Mouse (Mus musculus): Measurements from ENCODE around the gene Nxf1.
"Not testable (repeated sequence)": the region's sequence is repeated elsewhere in the genome, so short reads cannot be mapped to it uniquely, and the experiment has no call there.

Nxf1 gene

GRCm38 (mm10) chr19:8756635-8757387, at the start of gene Nxf1:
Gene Nxf1, plus strand, starts transcription at chr19:8757073.
- peak; percentile 94 for DNase-seq (ENCODE audit: low spot score)

DNA sequence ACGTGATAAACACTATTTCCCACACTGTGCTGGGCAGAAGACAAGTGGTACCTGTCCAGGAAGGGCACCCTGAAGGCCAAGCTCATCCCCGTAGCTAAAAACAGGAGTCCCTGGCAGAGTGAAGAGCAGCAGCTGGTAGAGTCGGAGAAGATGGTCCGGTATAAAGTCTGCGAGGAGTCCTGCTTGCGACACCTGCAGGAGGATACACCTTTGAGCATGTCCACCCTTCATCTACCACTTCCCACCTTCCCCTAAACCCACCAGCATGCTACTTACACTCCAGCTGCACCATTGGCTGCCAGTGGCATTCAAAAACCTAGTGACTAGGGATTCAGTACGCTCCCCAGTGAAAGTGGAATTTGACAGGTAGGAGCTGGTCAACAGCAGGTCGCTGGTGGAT, 47.9 kb upstream of the Nxf1 start:
- DNase-seq (ENCODE audit: low spot score), result no peak

DNA sequence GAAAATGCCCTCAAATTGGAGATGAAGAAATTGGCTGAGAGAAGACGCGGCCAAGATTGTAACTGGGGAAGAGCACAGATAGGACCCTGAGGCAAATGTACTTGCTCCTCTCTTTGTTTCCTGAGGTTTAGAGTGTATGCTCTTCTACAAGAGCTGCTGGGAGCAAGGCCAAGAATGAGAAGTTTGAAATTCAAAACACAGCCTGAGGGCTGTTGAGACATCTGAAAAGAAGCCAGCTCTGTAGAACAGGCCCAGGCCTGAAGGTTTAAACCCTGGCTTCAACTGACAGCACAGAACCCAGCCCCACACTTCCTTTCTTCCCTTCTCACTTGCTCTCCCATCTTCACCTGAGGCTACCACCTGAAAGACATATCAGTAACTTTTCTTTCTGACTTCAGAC, 46.8 kb upstream of the Nxf1 start:
- DNase-seq (ENCODE audit: low spot score), result no peak

DNA sequence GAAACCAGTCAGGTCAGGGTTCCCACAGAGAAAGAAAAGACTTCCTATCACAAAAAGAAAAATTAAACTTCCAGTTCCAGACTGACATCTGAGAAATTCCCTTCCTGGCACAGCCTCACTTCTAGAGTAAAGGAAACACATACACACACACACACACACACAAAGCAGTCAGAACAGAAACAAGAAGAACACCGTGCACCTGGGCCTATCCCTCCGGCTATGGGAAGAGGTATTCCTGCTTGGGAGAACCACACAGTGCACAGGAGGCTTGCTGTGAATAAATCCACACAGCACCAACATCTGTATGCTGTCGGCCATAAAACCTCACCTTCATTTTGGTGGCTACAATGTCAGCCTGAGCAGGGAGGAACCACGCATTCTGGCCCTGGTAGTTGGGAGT, 45.4 kb upstream of the Nxf1 start:
- no peak for DNase-seq (ENCODE audit: low spot score)

GRCm38 (mm10) chr19:8711949-8712869, 44.7 kb upstream of the Nxf1 start:
- no peak for DNase-seq (ENCODE audit: low spot score)

DNA sequence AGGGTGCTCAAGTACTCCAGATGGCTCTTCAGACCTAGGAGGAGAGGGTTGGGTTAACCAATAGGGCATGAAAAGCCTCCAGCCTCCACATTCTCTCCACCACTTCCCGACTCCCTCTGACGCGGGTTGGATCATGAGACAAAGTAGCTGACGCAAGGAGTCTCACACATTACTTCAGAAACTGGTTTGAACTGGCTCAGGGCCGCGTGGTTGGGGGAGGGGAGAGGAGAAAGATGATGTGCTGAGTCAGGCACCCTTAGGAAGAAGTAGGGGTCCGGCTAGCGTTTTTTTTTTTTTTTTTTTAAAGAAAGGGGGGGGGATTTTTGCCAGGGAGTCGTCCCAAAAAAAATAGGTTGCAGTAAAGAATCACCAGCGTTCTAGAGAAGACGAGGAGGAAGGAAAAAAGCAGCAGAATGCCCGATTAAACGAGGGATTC, 44.0 kb upstream of the Nxf1 start:
- DNase-seq (ENCODE audit: low spot score), result peak; percentile 73

GRCm38 (mm10) chr19:8713306-8713996, 43.4 kb upstream of the Nxf1 start:
- peak; percentile 93 for DNase-seq (ENCODE audit: low spot score)

DNA sequence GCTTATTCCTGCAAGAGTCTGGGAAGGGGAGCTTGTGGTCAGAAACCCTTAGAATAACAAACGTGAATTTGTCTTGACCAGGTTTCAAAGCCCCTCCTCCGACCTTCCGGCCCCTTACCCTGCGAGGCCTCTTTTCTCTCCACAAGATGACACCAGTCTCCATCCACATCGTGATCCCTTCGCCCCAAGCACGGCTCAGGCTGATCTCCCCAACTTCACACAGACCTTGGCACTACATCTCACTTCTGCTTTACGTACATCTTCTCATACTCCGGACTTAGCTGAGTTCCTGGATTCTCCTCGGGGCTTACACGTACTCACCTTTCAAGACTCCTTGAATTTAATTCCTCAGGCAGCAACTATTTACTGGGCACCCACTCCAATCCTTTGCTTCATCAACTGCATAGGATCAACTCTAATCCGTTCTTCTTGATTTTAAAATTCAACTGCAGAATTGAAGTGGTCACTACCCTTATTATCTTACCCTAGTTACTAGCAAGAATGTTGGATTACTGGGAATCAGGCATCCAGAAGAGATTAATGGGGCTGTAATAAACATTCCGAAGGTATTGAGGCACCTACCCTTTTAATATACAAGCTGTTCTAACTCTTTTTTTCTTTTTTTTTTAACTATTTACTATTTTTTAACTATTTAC, 42.7 kb upstream of the Nxf1 start:
- no peak for DNase-seq (ENCODE audit: low spot score)

DNA sequence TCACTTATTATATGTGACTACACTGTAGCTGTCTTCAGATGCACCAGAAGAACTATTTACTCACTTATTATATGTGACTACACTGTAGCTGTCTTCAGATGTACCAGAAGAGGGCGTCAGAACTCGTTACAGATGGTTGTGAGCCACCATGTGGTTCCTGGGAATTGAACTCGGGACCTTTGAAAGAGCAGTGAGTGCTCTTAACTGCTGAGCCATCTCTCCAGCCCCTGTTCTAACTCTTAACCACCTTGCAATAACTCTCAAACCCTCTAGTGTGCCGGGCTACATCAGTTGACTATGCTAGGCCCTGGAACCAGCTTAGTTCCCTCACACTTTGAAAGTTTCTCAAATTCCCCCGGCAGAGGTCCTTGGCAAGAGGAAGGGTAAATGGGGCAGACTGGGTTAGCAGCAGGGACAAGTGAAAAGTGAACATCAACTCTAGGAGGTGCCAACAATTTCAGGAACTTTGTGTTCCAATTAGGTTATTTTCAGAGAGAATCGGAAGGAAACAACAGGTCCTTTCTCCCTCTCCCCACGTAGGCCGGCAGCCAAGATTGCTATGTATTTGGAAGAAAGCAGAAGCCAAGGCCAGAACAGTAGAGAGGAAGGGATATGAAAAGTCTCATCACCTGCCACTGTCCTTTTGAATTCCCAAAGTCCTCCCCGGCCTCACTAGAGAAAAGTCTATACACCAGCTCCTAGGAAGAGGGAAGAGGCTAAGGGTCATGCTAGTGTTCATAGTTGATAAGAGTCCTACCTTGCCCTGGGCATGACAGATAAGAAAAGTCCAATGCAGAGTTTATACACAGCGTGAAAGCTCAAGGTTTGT, 42.0 kb upstream of the Nxf1 start:
- DNase-seq (ENCODE audit: low spot score), result peak; percentile 30

GRCm38 (mm10) chr19:8715868-8716766, 40.8 kb upstream of the Nxf1 start:
- no peak for DNase-seq (ENCODE audit: low spot score)

- no peak for DNase-seq (ENCODE audit: low spot score)
Measured at GRCm38 (mm10) chr19:8716767-8717475, 40.0 kb upstream of the Nxf1 start.

DNA sequence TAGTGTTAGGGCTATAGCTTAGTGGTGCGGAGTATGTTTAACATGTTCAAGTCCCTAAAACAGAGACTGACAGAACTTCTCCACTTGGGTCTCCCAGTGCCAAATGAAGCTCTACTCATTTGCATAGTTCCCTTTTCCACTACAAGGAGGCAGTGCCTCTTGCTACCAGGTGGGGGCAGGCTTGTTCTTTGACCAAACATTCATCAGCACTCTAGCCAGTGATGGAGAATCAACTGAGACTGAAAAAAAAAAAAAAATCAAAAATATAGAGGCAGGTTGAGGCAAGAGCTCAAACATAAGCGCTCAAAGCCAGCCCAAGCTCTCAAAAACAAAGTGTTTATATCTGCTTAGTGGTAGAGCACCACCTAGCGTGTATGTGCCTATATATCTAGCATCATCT, 38.5 kb upstream of the Nxf1 start:
- peak; percentile 41 for DNase-seq (ENCODE audit: low spot score)

GRCm38 (mm10) chr19:8719037-8719436, 37.8 kb upstream of the Nxf1 start:
- DNase-seq (ENCODE audit: low spot score), result not testable (repeated sequence)

GRCm38 (mm10) chr19:8721378-8721777, 35.5 kb upstream of the Nxf1 start:
- DNase-seq (ENCODE audit: low spot score), result no peak

DNA sequence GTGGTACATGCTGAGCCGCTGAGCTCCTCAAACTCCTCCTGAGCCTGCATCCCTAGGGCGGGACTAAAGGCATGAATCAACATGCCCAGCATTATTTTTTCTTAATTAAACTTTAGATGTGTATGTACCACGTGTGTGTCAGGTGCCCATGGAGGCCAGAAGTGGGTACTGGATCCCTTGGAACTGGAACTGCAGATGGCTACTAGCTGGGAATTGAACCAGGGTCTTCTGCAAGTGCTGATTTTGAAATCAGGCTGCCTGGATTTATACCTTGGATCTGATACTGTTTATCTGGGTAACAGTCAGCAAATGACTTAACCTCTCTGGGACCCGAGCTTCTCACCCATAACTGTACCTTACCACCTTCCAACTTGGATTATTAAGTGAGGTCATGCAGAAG, 34.9 kb upstream of the Nxf1 start:
- no peak for DNase-seq (ENCODE audit: low spot score)

DNA sequence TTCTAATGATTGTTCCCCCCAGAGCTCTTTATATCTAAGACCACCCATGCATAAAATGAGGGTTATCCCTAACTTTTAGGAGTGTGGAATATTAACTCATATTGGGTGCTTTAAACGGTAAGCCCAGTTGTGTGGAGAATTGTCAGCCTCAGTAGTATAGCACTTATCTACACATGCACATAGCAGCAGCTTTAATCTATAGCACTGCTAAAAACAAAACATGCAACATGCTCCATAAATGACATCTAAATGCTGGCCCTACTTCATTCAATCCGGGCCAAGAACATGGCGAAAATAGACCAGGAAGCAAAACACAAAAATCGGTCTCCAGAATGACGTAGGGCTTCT, 34.3 kb upstream of the Nxf1 start:
- DNase-seq (ENCODE audit: low spot score), result no peak

- peak; percentile 94 for DNase-seq (ENCODE audit: low spot score)
Measured at GRCm38 (mm10) chr19:8722907-8723573, 33.8 kb upstream of the Nxf1 start, which contains the start of gene Slc3a2. Gene Slc3a2, minus strand, starts transcription at chr19:8723369.

GRCm38 (mm10) chr19:8723574-8724346, 33.1 kb upstream of the Nxf1 start:
- no peak for DNase-seq (ENCODE audit: low spot score)
